Mouse (Mus musculus) small intestine, adult 2 months (tissue): ENCODE measurements around the gene Suds3.

Source experiments
- CTCF ChIP-seq: fragments of 200-500 bp; IDR thresholded peaks from 2 replicates; pipeline ENCODE4 v1.5.1; 2012; ENCODE audit warnings: low read depth, mild to moderate bottlenecking, control low read depth, inconsistent platforms, low read length, moderate library complexity, mixed read lengths; ENCODE audit not compliant: insufficient replicate concordance, insufficient read length; ENCODE audit errors: extremely low read depth
- POLR2A ChIP-seq: fragments of 200-500 bp; IDR thresholded peaks from 2 replicates; pipeline ENCODE4 v1.6.1; 2012; ENCODE audit warnings: low read depth, mild to moderate bottlenecking, control low read depth, inconsistent platforms, low read length, moderate library complexity

GRCm38 (mm10) chr5:117113330-117113729 is 2.6 kb downstream of the Suds3 start:
- TF ChIP-seq CTCF (no peak), POLR2A (no peak)
